Mouse (Mus musculus): ENCODE measurements around the gene Zmym5.
"Not testable (repeated sequence)": the region's sequence is repeated elsewhere in the genome, so short reads cannot be mapped to it uniquely, and the experiment has no call there.

Zmym5 gene

GRCm38 (mm10) chr14:56811701-56812339 lies at the start of gene Zmym5:
Zmym5 (minus strand) TSS chr14:56811716.
- DNase-seq (ENCODE audit: low read depth, low spot score) = peak; percentile 83

- DNase-seq (ENCODE audit: low read depth, low spot score) = no peak
These were observed 38.2 kb upstream of the Zmym5 start for GRCm38 (mm10) chr14:56849681-56850080.

- DNase-seq (ENCODE audit: low read depth, low spot score) = no peak
These were observed 36.8 kb upstream of the Zmym5 start for GRCm38 (mm10) chr14:56848322-56848721.

- no peak for DNase-seq (ENCODE audit: low read depth, low spot score)
These were observed 33.0 kb upstream of the Zmym5 start for GRCm38 (mm10) chr14:56844507-56844906.

GRCm38 (mm10) chr14:56844033-56844432 lies 32.5 kb upstream of the Zmym5 start:
- no peak for DNase-seq (ENCODE audit: low read depth, low spot score)

- DNase-seq (ENCODE audit: low read depth, low spot score) = not testable (repeated sequence)
These were observed 23.1 kb upstream of the Zmym5 start for GRCm38 (mm10) chr14:56834576-56834975.

- DNase-seq (ENCODE audit: low read depth, low spot score) = not testable (repeated sequence)
These were observed 21.7 kb upstream of the Zmym5 start for GRCm38 (mm10) chr14:56833211-56833610.

GRCm38 (mm10) chr14:56832563-56833113 lies 21.1 kb upstream of the Zmym5 start:
- no peak for DNase-seq (ENCODE audit: low read depth, low spot score)

- DNase-seq (ENCODE audit: low read depth, low spot score) = no peak
These were observed 20.6 kb upstream of the Zmym5 start for GRCm38 (mm10) chr14:56832147-56832546.

GRCm38 (mm10) chr14:56830491-56831045 lies 19.1 kb upstream of the Zmym5 start:
- no peak for DNase-seq (ENCODE audit: low read depth, low spot score)

GRCm38 (mm10) chr14:56824562-56824961 lies 13.0 kb upstream of the Zmym5 start:
- peak; percentile 44 for DNase-seq (ENCODE audit: low read depth, low spot score)

GRCm38 (mm10) chr14:56817616-56818015 lies 6.1 kb upstream of the Zmym5 start:
- no peak for DNase-seq (ENCODE audit: low read depth, low spot score)

GRCm38 (mm10) chr14:56817131-56817530 lies 5.6 kb upstream of the Zmym5 start:
- DNase-seq (ENCODE audit: low read depth, low spot score) = no peak

- peak; percentile 78 for DNase-seq (ENCODE audit: low read depth, low spot score)
These were observed 5.0 kb upstream of the Zmym5 start for GRCm38 (mm10) chr14:56816541-56816940.

- peak; percentile 88 for DNase-seq (ENCODE audit: low read depth, low spot score)
These were observed 1.1 kb upstream of the Zmym5 start for GRCm38 (mm10) chr14:56812520-56813036.

- peak; percentile 55 for DNase-seq (ENCODE audit: low read depth, low spot score)
These were observed 480 bp downstream of the Zmym5 start for GRCm38 (mm10) chr14:56810781-56811690.

- peak; percentile 68 for DNase-seq (ENCODE audit: low read depth, low spot score)
These were observed 18.3 kb downstream of the Zmym5 start for GRCm38 (mm10) chr14:56793243-56793642.

- DNase-seq (ENCODE audit: low read depth, low spot score) = no peak
These were observed 26.9 kb downstream of the Zmym5 start for GRCm38 (mm10) chr14:56784575-56784974.

GRCm38 (mm10) chr14:56778933-56779300 lies 32.6 kb downstream of the Zmym5 start:
- DNase-seq (ENCODE audit: low read depth, low spot score) = no peak

GRCm38 (mm10) chr14:56778200-56778932 lies 33.1 kb downstream of the Zmym5 start, which contains the start of gene Pspc1:
Pspc1 (minus strand) TSS chr14:56778316.
- DNase-seq (ENCODE audit: low read depth, low spot score) = peak; percentile 95

Measured in CD4-positive helper T cell, adult 2 months (primary cell).